In genomic region chr6:128423496-128424268, GRCm38 (mm10) we compare ENCODE assay signal across 9 mouse cellular contexts. TPM values are rescaled to one million over a fixed set of nuclear protein-coding genes. Genes with fewer than 3 reads are reported as not detected.
A peak's percentile ranks its signal among the peaks of the same experiment; 100 is the strongest.
DNase-seq lines count a peak whose midpoint lies in the region; ATAC-seq and TF ChIP-seq lines count a peak whose summit lies in the region.
"Had no signal": no experiment of that assay in that cellular context is flagged by ENCODE, and none has a peak within 500 bp of the region (broad histone marks: within the 10 kb centered on the region; RNA-seq: fewer than 3 reads in every experiment).

No protein-coding gene starts in this region.

- peaks cover 8% of the 10 kb centered on the region for H3K4me1 ChIP-seq in heart, embryonic 10.5 days
- peaks cover 3 to 4% of the 10 kb centered on the region in 2 experiments; a peak in 1 of 4 replicates for H3K4me1 ChIP-seq in ES-E14 (ENCODE audit: control insufficient read depth in 2 of 2, insufficient read depth in 2 of 2, low read length in 2 of 2, poor library complexity in 1 of 2)
- no peaks in the 10 kb centered on the region; the same call in 1 of the 2 replicates for H3K4me1 ChIP-seq in forebrain, embryonic 11.5 days (replicated peaks; ENCODE audit: control insufficient read depth, insufficient read depth, low read length)
- peaks cover 6% of the 10 kb centered on the region; the same call in 1 of the 2 replicates for H3K4me1 ChIP-seq in liver, embryonic 11.5 days (replicated peaks; ENCODE audit: control insufficient read depth, insufficient read depth, low read length)

- in situ Hi-C loops in ES-E14 (cut with MboI; ENCODE audit: low sequenced_read_pairs in 2 of 2, unreplicated experiment in 2 of 2), result no loop called here

- no peak for DNase-seq in heart, embryonic 10.5 days (ENCODE audit: low spot score)
- DNase-seq in heart, adult 18-20 months, result no peak
- DNase-seq in ES-E14 (ENCODE audit: low read depth, low spot score), result no peak
- no peak for DNase-seq in forebrain, embryonic 11.5 days (ENCODE audit: low spot score)
- no peak for DNase-seq in liver, embryonic 11.5 days (ENCODE audit: low spot score)
- DNase-seq in yolk sac, embryonic 10.5 days (ENCODE audit: low spot score), result peak; percentile 27
- no peak for DNase-seq in ovary, postnatal 36 days (ENCODE audit: low spot score)
- DNase-seq in gastrocnemius, adult 18-20 months (ENCODE audit: low spot score), result no peak

- peaks cover 18% of the 10 kb centered on the region for H3K36me3 ChIP-seq in heart, embryonic 10.5 days
- H3K36me3 ChIP-seq in ES-E14 (ENCODE audit: control insufficient read depth, insufficient read depth, low read length, poor library complexity, severe bottlenecking), result peaks cover 3% of the 10 kb centered on the region; the same call in 1 of the 2 replicates
- peaks cover 4% of the 10 kb centered on the region; the same call in 1 of the 2 replicates for H3K36me3 ChIP-seq in forebrain, embryonic 11.5 days (ENCODE audit: control insufficient read depth, insufficient read depth, low read length)
- peaks cover 4% of the 10 kb centered on the region; the same call in 1 of the 2 replicates for H3K36me3 ChIP-seq in liver, embryonic 11.5 days (ENCODE audit: control insufficient read depth, insufficient read depth, low read length)

- peak overlapping the region; percentile 69 for H3K4me3 ChIP-seq in heart, embryonic 10.5 days
- peak overlapping the region; percentile 82 to 88 for H3K4me3 ChIP-seq in ES-E14 (ENCODE audit: insufficient read depth in 1 of 2, low read depth in 1 of 2, low read length in 2 of 2, poor library complexity in 1 of 2, severe bottlenecking in 1 of 2)
- H3K4me3 ChIP-seq in forebrain, embryonic 11.5 days (ENCODE audit: low read depth, low read length), result peak overlapping the region; percentile 51
- peak overlapping the region; percentile 67 for H3K4me3 ChIP-seq in liver, embryonic 11.5 days (ENCODE audit: low read depth, low read length)

- peak overlapping the region; percentile 95 for H3K27ac ChIP-seq in heart, embryonic 10.5 days
- peak overlapping the region; percentile 51; the same call in 1 of the 2 replicates for H3K27ac ChIP-seq in ES-E14 (ENCODE audit: insufficient read depth, low read depth, low read length, poor library complexity, severe bottlenecking)
- H3K27ac ChIP-seq in forebrain, embryonic 11.5 days (ENCODE audit: low read depth, low read length), result no peak overlapping the region
- H3K27ac ChIP-seq in liver, embryonic 11.5 days (ENCODE audit: low read depth, low read length), result peak overlapping the region; percentile 93

- H3K27me3 ChIP-seq in heart, embryonic 10.5 days (ENCODE audit: insufficient read depth, poor library complexity, severe bottlenecking), result no peaks in the 10 kb centered on the region
- no peaks in the 10 kb centered on the region for H3K27me3 ChIP-seq in forebrain, embryonic 11.5 days (ENCODE audit: control insufficient read depth, insufficient read depth, low read length)
- H3K27me3 ChIP-seq in liver, embryonic 11.5 days (replicated peaks; ENCODE audit: control insufficient read depth, insufficient read depth, low read length), result no peaks in the 10 kb centered on the region
- H3K27me3 ChIP-seq: Patski had no signal

- 47% methylated on average over 15 of the region's 16 CpGs for WGBS in heart, embryonic 10.5 days
- WGBS in forebrain, embryonic 11.5 days, result 52% methylated on average over 15 of the region's 16 CpGs
- WGBS in liver, embryonic 11.5 days, result 32% methylated on average over 15 of the region's 16 CpGs

- ATAC-seq in forebrain, embryonic 11.5 days (replicated peaks; ENCODE audit: low FRiP score), result peak; percentile 48
- ATAC-seq in liver, embryonic 11.5 days (replicated peaks; ENCODE audit: low FRiP score), result peak; percentile 86

- H3K9ac ChIP-seq in ES-E14 (ENCODE audit: insufficient read depth, low read depth, low read length, poor library complexity, severe bottlenecking), result peak overlapping the region; percentile 97
- peak overlapping the region; percentile 74 for H3K9ac ChIP-seq in forebrain, embryonic 11.5 days (ENCODE audit: low read length)
- peak overlapping the region; percentile 84 for H3K9ac ChIP-seq in liver, embryonic 11.5 days (ENCODE audit: low read depth, low read length)

- H3K4me2 ChIP-seq in forebrain, embryonic 11.5 days (ENCODE audit: low read depth, low read length, severe bottlenecking), result peak overlapping the region; percentile 45
- H3K4me2 ChIP-seq in liver, embryonic 11.5 days, result peak overlapping the region; percentile 78

- no peaks in the 10 kb centered on the region for H3K9me3 ChIP-seq in heart, embryonic 10.5 days
- H3K9me3 ChIP-seq in ES-E14 (ENCODE audit: control insufficient read depth, insufficient read depth, low read depth, low read length), result no peaks in the 10 kb centered on the region
- no peaks in the 10 kb centered on the region for H3K9me3 ChIP-seq in forebrain, embryonic 11.5 days (ENCODE audit: control insufficient read depth, low read length)
- H3K9me3 ChIP-seq in liver, embryonic 11.5 days (ENCODE audit: control insufficient read depth, low read length), result no peaks in the 10 kb centered on the region

TF ChIP-seq in ES-E14, 5 proteins besides CTCF, POLR2A, EP300 and RAD21:
- TF ChIP-seq CHD2 (IDR thresholded peaks at IDR 0.05; ENCODE audit: low read depth, low read length), result no peak
- no peak for TF ChIP-seq HCFC1 (IDR thresholded peaks at IDR 0.05; ENCODE audit: borderline replicate concordance, insufficient read depth, low read length)
- TF ChIP-seq MAFK (IDR thresholded peaks at IDR 0.05; ENCODE audit: insufficient read depth, low read depth, low read length), result no peak
- no peak for TF ChIP-seq ZC3H11A (IDR thresholded peaks at IDR 0.05; ENCODE audit: borderline replicate concordance, low read depth, low read length)
- no peak for TF ChIP-seq ZNF384 (IDR thresholded peaks at IDR 0.05; ENCODE audit: low read depth, low read length)
TF ChIP-seq in ES-E14: peak in this region for 0.

RNA-seq across cellular contexts. Expression of gene Itfg2, which starts 1.0 kb away (rescaled TPM):
- polyA plus RNA-seq in heart, embryonic 10.5 days (2016; fragmentation: Nextera tagmentation; extraction: Ambion mirVana), result 36.9 and 37.1 TPM in 2 replicates
- 10 to 100 TPM; 17.0 to 22.0 TPM for total RNA-seq in heart, adult 18-20 months (2021)
- total RNA-seq in ES-E14 (2012; rRNA removed), result 33.4 and 38.3 TPM in 2 replicates
- 34.6 and 35.3 TPM in 2 replicates for polyA plus RNA-seq in forebrain, embryonic 11.5 days (2014; fragmentation: Nextera tagmentation; extraction: Ambion mirVana)
- 30.1 and 32.8 TPM in 2 replicates for polyA plus RNA-seq in liver, embryonic 11.5 days (2014; fragmentation: Nextera tagmentation; extraction: Ambion mirVana)
- total RNA-seq in gastrocnemius, adult 18-20 months (2021), result 10 to 100 TPM; 16.4 to 19.9 TPM

RNA-seq across cellular contexts. Expression of gene Fkbp4, which starts 14.8 kb away (rescaled TPM):
- polyA plus RNA-seq in heart, embryonic 10.5 days (2016; fragmentation: Nextera tagmentation; extraction: Ambion mirVana), result 362 and 541 TPM in 2 replicates
- 100 to 1,000 TPM; 352 to 419 TPM for total RNA-seq in heart, adult 18-20 months (2021)
- total RNA-seq in ES-E14 (2012; rRNA removed), result 396 and 408 TPM in 2 replicates
- polyA plus RNA-seq in forebrain, embryonic 11.5 days (2014; fragmentation: Nextera tagmentation; extraction: Ambion mirVana), result 601 and 640 TPM in 2 replicates
- 541 and 572 TPM in 2 replicates for polyA plus RNA-seq in liver, embryonic 11.5 days (2014; fragmentation: Nextera tagmentation; extraction: Ambion mirVana)
- 100 to 1,000 TPM; 112 to 113 TPM for total RNA-seq in gastrocnemius, adult 18-20 months (2021)

RNA-seq across cellular contexts. Expression of gene Nrip2, which starts 24.6 kb away (rescaled TPM):
- 2.1 and 2.4 TPM in 2 replicates for polyA plus RNA-seq in heart, embryonic 10.5 days (2016; fragmentation: Nextera tagmentation; extraction: Ambion mirVana)
- total RNA-seq in heart, adult 18-20 months (2021), result 1 to 10 TPM; 1.3 TPM
- total RNA-seq in ES-E14 (2012; rRNA removed), result 0.27 and 0.42 TPM in 2 replicates
- polyA plus RNA-seq in forebrain, embryonic 11.5 days (2014; fragmentation: Nextera tagmentation; extraction: Ambion mirVana), result 2.7 and 3.8 TPM in 2 replicates
- 2.9 and 3.5 TPM in 2 replicates for polyA plus RNA-seq in liver, embryonic 11.5 days (2014; fragmentation: Nextera tagmentation; extraction: Ambion mirVana)
- 1 to 10 TPM; 1.2 to 1.7 TPM for total RNA-seq in gastrocnemius, adult 18-20 months (2021)

RNA-seq across cellular contexts. Expression of gene Gm44596, which starts 48.4 kb away (rescaled TPM):
- polyA plus RNA-seq in heart, embryonic 10.5 days (2016; fragmentation: Nextera tagmentation; extraction: Ambion mirVana), result not detected in 2 replicates
- not detected for total RNA-seq in heart, adult 18-20 months (2021)
- not detected in 2 replicates for total RNA-seq in ES-E14 (2012; rRNA removed)
- not detected in 2 replicates for polyA plus RNA-seq in forebrain, embryonic 11.5 days (2014; fragmentation: Nextera tagmentation; extraction: Ambion mirVana)
- polyA plus RNA-seq in liver, embryonic 11.5 days (2014; fragmentation: Nextera tagmentation; extraction: Ambion mirVana), result not detected in 2 replicates
- total RNA-seq in gastrocnemius, adult 18-20 months (2021), result not detected
- polyA plus RNA-seq: Patski had no signal

RNA-seq across cellular contexts. Expression of gene Tex52, which starts 48.4 kb away (rescaled TPM):
- 0.29 TPM in 1 of 2 replicates, not detected in the other for polyA plus RNA-seq in heart, embryonic 10.5 days (2016; fragmentation: Nextera tagmentation; extraction: Ambion mirVana)
- total RNA-seq in heart, adult 18-20 months (2021), result not detected
- 0.16 TPM in 1 of 2 replicates, not detected in the other for total RNA-seq in ES-E14 (2012; rRNA removed)
- 0.51 and 0.84 TPM in 2 replicates for polyA plus RNA-seq in forebrain, embryonic 11.5 days (2014; fragmentation: Nextera tagmentation; extraction: Ambion mirVana)
- 0.14 TPM in 1 of 2 replicates, not detected in the other for polyA plus RNA-seq in liver, embryonic 11.5 days (2014; fragmentation: Nextera tagmentation; extraction: Ambion mirVana)
- total RNA-seq in gastrocnemius, adult 18-20 months (2021), result not detected
